Mouse (Mus musculus): Measurements from ENCODE around the gene Mrpl33. TPM values are rescaled to one million over a fixed set of nuclear protein-coding genes. Genes with fewer than 3 reads are reported as not detected.

The Mrpl33 gene
- polyA plus RNA-seq, 1 experiment from 2014 or later, result 326 TPM

DNA sequence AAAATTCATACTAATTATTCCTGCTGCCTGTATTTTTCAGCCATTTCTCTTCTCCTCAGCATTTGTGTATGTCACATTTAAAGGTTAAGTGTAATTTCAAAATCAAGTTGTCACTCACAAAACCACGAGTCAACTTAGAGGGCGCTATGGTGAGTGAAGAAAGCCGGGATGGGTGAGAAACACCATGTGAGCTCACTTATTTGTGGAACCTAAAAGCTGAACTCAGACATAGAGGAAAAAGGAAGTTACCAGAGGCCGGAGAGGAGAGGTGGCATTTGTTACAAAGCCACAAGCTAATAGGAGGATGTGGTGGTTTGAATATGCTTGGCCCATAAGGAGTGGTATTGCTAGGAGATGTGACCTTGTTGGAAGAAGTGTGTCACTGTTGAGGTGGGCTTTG lies 83.4 kb downstream of the Mrpl33 start:
- 73% methylated on average over 4 of the region's 4 CpGs for WGBS
- ATAC-seq (ENCODE audit: insufficient number of reproducible peaks, insufficient read depth, low FRiP score, low read depth), result no peak
- Histone ChIP-seq H3K9me3 (ENCODE audit: control insufficient read depth, low read depth, low read length) (no peaks in the 10 kb centered on the region), H3K27ac (ENCODE audit: low read length) (no peak overlapping the region), H3K9ac (replicated peaks; ENCODE audit: low read depth, low read length) (no peak overlapping the region), H3K4me1 (ENCODE audit: control insufficient read depth, insufficient read depth, low read length) (no peaks in the 10 kb centered on the region), H3K4me2 (replicated peaks; ENCODE audit: low read depth, low read length) (no peak overlapping the region), H3K27me3 (ENCODE audit: control insufficient read depth, insufficient read depth, low read length) (no peaks in the 10 kb centered on the region), H3K4me3 (ENCODE audit: low read depth, low read length) (no peak overlapping the region), H3K36me3 (ENCODE audit: control insufficient read depth, insufficient read depth, low read length) (no peaks in the 10 kb centered on the region)

DNA sequence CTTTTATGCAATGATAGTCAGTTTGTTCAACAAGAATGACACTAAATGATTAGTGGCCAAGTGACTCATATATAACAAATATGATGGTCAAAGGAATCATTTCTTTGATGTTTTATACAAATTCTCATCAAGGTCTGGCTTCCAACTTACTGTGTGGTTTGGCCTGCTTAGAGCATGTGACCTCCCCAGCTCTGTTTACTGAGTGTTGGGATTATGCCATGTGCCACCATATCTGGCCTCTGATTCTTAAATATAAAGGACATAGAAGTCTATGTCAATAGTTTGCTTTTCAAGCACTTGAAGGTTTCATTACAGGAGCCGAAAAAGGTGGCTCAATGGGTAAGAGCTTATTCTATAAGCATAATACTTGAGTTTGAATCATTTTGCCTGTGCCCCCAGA lies 85.6 kb downstream of the Mrpl33 start:
- 86% methylated on average over 1 of the region's 1 CpGs for WGBS
- Histone ChIP-seq H3K9me3 (ENCODE audit: control insufficient read depth, low read depth, low read length) (no peaks in the 10 kb centered on the region), H3K4me2 (replicated peaks; ENCODE audit: low read depth, low read length) (no peak overlapping the region), H3K27ac (ENCODE audit: low read length) (no peak overlapping the region), H3K4me3 (ENCODE audit: low read depth, low read length) (no peak overlapping the region), H3K36me3 (ENCODE audit: control insufficient read depth, insufficient read depth, low read length) (no peaks in the 10 kb centered on the region), H3K9ac (replicated peaks; ENCODE audit: low read depth, low read length) (no peak overlapping the region), H3K27me3 (ENCODE audit: control insufficient read depth, insufficient read depth, low read length) (no peaks in the 10 kb centered on the region), H3K4me1 (ENCODE audit: control insufficient read depth, insufficient read depth, low read length) (no peaks in the 10 kb centered on the region)
- ATAC-seq (ENCODE audit: insufficient number of reproducible peaks, insufficient read depth, low FRiP score, low read depth), result no peak

DNA sequence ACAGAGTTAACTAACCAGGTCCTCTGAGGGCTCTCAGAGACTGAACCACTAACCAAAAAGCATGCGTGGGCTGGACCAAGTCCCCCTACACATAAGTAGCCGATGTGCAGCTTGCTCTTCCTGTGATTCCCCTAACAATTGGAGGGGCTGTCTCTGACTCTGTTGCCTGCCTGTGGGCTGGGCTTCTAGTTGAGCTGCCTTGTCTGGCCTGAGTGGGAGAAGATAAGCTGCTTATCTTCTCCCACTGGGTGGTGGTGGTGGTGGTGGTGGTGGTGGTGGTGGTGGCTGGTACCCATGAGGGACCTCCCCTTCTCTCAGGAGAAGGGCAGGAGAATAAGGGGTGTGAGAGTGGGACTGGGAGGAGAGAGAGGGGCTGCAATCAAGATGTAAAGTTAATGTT lies 89.3 kb downstream of the Mrpl33 start:
- Histone ChIP-seq H3K4me1 (ENCODE audit: control insufficient read depth, insufficient read depth, low read length) (no peaks in the 10 kb centered on the region), H3K9me3 (ENCODE audit: control insufficient read depth, low read depth, low read length) (no peaks in the 10 kb centered on the region), H3K4me2 (replicated peaks; ENCODE audit: low read depth, low read length) (no peak overlapping the region), H3K9ac (replicated peaks; ENCODE audit: low read depth, low read length) (no peak overlapping the region), H3K36me3 (ENCODE audit: control insufficient read depth, insufficient read depth, low read length) (no peaks in the 10 kb centered on the region), H3K27me3 (ENCODE audit: control insufficient read depth, insufficient read depth, low read length) (no peaks in the 10 kb centered on the region), H3K27ac (ENCODE audit: low read length) (no peak overlapping the region), H3K4me3 (ENCODE audit: low read depth, low read length) (no peak overlapping the region)
- WGBS, result 64% methylated on average over 2 of the region's 2 CpGs
- no peak for ATAC-seq (ENCODE audit: insufficient number of reproducible peaks, insufficient read depth, low FRiP score, low read depth)

DNA sequence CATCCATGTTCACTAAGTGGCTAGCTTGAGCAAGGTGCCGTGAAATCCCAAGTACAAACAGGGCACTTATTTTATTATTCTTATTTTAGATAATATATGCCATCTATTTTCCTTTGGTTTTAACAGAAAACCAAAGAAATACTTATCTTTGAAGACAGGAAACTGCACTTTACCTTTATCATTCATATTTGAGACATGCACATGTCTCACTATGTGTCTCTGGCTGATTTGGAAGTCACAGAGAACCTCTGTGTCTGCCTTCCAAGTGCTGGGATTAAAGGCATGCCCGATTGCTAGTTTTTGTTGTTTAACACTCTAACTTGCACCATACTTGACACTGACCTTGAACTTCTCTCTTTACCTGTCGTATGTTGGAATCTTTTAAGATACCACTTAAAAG lies 91.2 kb downstream of the Mrpl33 start:
- Histone ChIP-seq H3K27me3 (ENCODE audit: control insufficient read depth, insufficient read depth, low read length) (no peaks in the 10 kb centered on the region), H3K4me2 (replicated peaks; ENCODE audit: low read depth, low read length) (no peak overlapping the region), H3K4me1 (ENCODE audit: control insufficient read depth, insufficient read depth, low read length) (0 out of 2 replicates have a peak, but pooled peaks cover 2% of the 10 kb centered on the region), H3K9me3 (ENCODE audit: control insufficient read depth, low read depth, low read length) (no peaks in the 10 kb centered on the region), H3K27ac (ENCODE audit: low read length) (no peak overlapping the region), H3K9ac (replicated peaks; ENCODE audit: low read depth, low read length) (no peak overlapping the region), H3K36me3 (ENCODE audit: control insufficient read depth, insufficient read depth, low read length) (no peaks in the 10 kb centered on the region), H3K4me3 (ENCODE audit: low read depth, low read length) (no peak overlapping the region)
- ATAC-seq (ENCODE audit: insufficient number of reproducible peaks, insufficient read depth, low FRiP score, low read depth), result no peak
- WGBS, result 85% methylated on average over 3 of the region's 3 CpGs

DNA sequence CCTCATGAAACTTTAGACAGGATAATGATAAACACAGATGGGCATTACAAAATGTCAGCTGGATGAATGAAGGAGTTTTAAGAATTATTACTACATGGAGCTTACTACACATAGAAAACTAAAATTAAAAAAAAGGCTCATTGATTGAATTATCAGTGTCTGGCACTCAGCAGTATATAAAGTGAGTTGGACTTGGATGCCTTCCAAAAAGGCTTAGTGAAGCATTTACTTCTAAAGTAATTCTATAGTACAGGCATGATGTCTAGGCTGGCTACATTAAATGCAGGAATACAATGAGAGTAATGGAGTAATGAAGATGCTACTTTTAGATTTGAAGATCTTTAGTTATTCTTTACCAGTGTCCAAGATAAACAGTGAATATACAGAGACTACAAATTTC lies 96.5 kb downstream of the Mrpl33 start:
- Histone ChIP-seq H3K4me1 (ENCODE audit: control insufficient read depth, insufficient read depth, low read length) (0 out of 2 replicates have a peak, but pooled peaks cover 6% of the 10 kb centered on the region), H3K27ac (ENCODE audit: low read length) (no peak overlapping the region), H3K36me3 (ENCODE audit: control insufficient read depth, insufficient read depth, low read length) (no peaks in the 10 kb centered on the region), H3K9me3 (ENCODE audit: control insufficient read depth, low read depth, low read length) (no peaks in the 10 kb centered on the region), H3K4me2 (replicated peaks; ENCODE audit: low read depth, low read length) (no peak overlapping the region), H3K27me3 (ENCODE audit: control insufficient read depth, insufficient read depth, low read length) (no peaks in the 10 kb centered on the region), H3K9ac (replicated peaks; ENCODE audit: low read depth, low read length) (no peak overlapping the region), H3K4me3 (ENCODE audit: low read depth, low read length) (no peak overlapping the region)
- ATAC-seq (ENCODE audit: insufficient number of reproducible peaks, insufficient read depth, low FRiP score, low read depth), result no peak

DNA sequence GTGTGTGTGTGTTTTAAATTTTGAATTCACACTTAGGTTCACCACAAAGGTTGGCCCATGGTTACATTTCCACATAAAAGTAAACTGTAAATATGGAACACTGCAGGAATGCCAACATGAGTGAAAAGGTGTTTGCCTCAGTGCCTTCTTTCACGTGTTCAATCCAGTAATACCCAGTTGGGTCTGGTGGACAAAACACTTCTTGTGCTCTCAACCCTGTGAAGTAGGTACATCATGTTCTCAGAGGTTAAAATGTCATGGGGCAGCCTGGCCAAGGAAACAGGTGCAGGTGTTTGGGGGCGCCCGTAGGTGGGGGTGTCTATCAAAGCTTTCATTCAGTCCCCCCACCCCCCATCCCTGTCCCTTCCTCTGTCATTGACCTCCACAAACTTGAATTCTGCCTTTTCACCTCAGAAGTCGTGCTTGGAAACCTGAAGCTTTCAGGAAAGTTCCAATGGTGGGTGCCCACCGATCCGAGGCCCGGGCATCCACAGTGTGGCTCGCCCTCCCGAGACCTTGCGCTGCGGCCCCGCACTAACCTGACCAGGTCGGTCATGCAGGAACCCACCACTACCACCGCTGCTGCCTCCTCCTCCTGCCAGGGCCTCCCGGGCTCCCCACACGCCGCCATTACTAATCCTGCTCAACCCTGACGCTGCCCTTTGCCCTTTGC lies 100.4 kb downstream of the Mrpl33 start, which contains the start of gene Rbks:
TSS of gene Rbks (minus strand) at position 657 of the 673 bp plus-strand sequence.
- peak within 1 kb of the TSS; percentile 67 for H3K4me2 ChIP-seq (replicated peaks; ENCODE audit: low read depth, low read length)
- peak within 1 kb of the TSS; percentile 95 for H3K27ac ChIP-seq (ENCODE audit: low read length)
- no peaks in the 10 kb centered on the region for H3K9me3 ChIP-seq (ENCODE audit: control insufficient read depth, low read depth, low read length)
- 0 out of 2 replicates have a peak, but pooled peaks cover 11% of the 10 kb centered on the region for H3K4me1 ChIP-seq (ENCODE audit: control insufficient read depth, insufficient read depth, low read length)
- H3K27me3 ChIP-seq (ENCODE audit: control insufficient read depth, insufficient read depth, low read length), result no peaks in the 10 kb centered on the region
- H3K36me3 ChIP-seq (ENCODE audit: control insufficient read depth, insufficient read depth, low read length), result no peaks in the 10 kb centered on the region
- ATAC-seq (ENCODE audit: insufficient number of reproducible peaks, insufficient read depth, low FRiP score, low read depth), result no peak; the same call in 1 of the 2 replicates
- H3K9ac ChIP-seq (replicated peaks; ENCODE audit: low read depth, low read length), result peak within 1 kb of the TSS; percentile 75
- 5% methylated on average over 18 of the region's 18 CpGs for WGBS
- H3K4me3 ChIP-seq (ENCODE audit: low read depth, low read length), result peak within 1 kb of the TSS; percentile 68

DNA sequence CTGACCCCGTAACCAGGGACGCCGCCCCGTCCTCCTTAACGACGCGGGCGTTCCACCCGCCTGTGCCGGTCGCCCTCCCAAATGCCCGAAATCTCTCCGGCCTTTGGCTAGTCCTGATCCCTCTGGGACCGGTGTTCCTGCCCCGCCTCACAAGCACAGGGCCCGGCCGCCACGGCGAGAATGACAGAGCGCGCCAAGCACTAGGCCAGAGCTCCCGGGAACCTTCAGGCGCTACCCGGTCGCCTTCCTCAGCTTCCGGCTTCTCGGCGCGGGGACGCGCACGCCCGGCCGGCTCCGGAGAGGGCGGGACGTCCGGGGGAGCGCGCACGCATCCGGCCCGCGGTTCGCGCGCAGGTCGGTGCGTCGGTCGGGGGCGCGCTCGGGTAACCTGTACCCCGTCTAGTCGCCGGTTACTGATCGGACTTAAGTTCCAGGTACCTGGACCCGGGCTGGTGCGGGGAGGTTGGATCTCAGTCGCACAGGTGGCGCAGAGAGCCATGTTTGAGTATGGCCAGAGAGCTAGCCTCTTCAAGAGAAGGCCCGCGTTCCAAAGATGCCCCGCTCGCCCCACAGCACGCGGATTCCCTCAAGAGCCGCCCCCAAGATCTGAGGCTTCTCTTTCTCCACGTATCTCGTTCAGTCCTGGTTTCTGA lies 101.0 kb downstream of the Mrpl33 start, which contains the start of gene Babam2:
TSS of gene Babam2 (plus strand) at position 41 of the 653 bp plus-strand sequence.
- Histone ChIP-seq H3K27ac (ENCODE audit: low read length) (peak within 1 kb of the TSS; percentile 95), H3K4me2 (replicated peaks; ENCODE audit: low read depth, low read length) (peak within 1 kb of the TSS; percentile 67), H3K9ac (replicated peaks; ENCODE audit: low read depth, low read length) (peak within 1 kb of the TSS; percentile 75), H3K4me1 (ENCODE audit: control insufficient read depth, insufficient read depth, low read length) (0 out of 2 replicates have a peak, but pooled peaks cover 11% of the 10 kb centered on the region), H3K9me3 (ENCODE audit: control insufficient read depth, low read depth, low read length) (no peaks in the 10 kb centered on the region), H3K4me3 (ENCODE audit: low read depth, low read length) (peak within 1 kb of the TSS; percentile 68), H3K36me3 (ENCODE audit: control insufficient read depth, insufficient read depth, low read length) (no peaks in the 10 kb centered on the region), H3K27me3 (ENCODE audit: control insufficient read depth, insufficient read depth, low read length) (no peaks in the 10 kb centered on the region)
- ATAC-seq (ENCODE audit: insufficient number of reproducible peaks, insufficient read depth, low FRiP score, low read depth), result peak; percentile 92
- WGBS, result under 1% methylated on average over 71 of the region's 71 CpGs

DNA sequence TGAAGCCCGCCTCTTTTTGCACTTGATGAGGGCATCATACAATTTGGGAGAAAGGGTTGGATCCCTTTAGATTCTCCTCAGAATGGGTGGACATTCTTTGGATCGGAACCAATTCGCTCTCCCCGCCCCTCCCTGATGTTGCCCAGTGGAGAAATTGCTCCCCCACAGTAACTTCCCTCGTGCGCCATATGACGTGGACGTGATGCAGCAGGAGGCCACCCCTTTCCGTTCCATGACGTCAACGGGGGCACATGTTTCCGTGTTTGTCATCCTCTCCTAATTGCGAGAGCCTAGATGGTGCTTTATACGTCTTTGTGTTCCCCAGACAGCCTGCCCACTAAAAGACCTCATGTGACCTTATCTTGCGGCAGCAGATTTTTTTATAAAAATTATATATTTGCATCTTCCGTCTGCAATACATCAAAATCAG lies 101.6 kb downstream of the Mrpl33 start:
- Histone ChIP-seq H3K4me2 (replicated peaks; ENCODE audit: low read depth, low read length) (peak overlapping the region; percentile 67), H3K36me3 (ENCODE audit: control insufficient read depth, insufficient read depth, low read length) (peaks cover 3% of the 10 kb centered on the region; the same call in 1 of the 2 replicates), H3K9me3 (ENCODE audit: control insufficient read depth, low read depth, low read length) (no peaks in the 10 kb centered on the region), H3K27ac (ENCODE audit: low read length) (peak overlapping the region; percentile 95), H3K4me3 (ENCODE audit: low read depth, low read length) (peak overlapping the region; percentile 68), H3K9ac (replicated peaks; ENCODE audit: low read depth, low read length) (peak overlapping the region; percentile 75), H3K27me3 (ENCODE audit: control insufficient read depth, insufficient read depth, low read length) (no peaks in the 10 kb centered on the region), H3K4me1 (ENCODE audit: control insufficient read depth, insufficient read depth, low read length) (0 out of 2 replicates have a peak, but pooled peaks cover 8% of the 10 kb centered on the region)
- peak; percentile 71; the same call in 1 of the 2 replicates for ATAC-seq (ENCODE audit: insufficient number of reproducible peaks, insufficient read depth, low FRiP score, low read depth)
- 2% methylated on average over 16 of the region's 16 CpGs for WGBS
